Mouse (Mus musculus) bone marrow macrophage, adult 2 months (primary cell): ENCODE results near the gene Psmc3ip.

Experiments
- CTCF ChIP-seq: IDR thresholded peaks from 2 replicates; pipeline ENCODE4 v1.5.1; 2012; ENCODE audit warnings: low read depth, mild to moderate bottlenecking, low read length, moderate library complexity
- POLR2A ChIP-seq: IDR thresholded peaks from 2 replicates; pipeline ENCODE4 v1.6.1; 2012; ENCODE audit warnings: mild to moderate bottlenecking, low read depth, low read length, borderline replicate concordance

GRCm38 (mm10) chr11:101051617-101052016 is 43.6 kb downstream of the Psmc3ip start:
- TF ChIP-seq CTCF = no peak
- no peak for TF ChIP-seq POLR2A
